Mouse (Mus musculus): ENCODE measurements around the gene Cideb. TPM values are rescaled to one million over a fixed set of nuclear protein-coding genes. Genes with fewer than 3 reads are reported as not detected.

Cideb gene
- total and polyA plus RNA-seq, 2 experiments from 2014 or later = 0.43 to 0.54 TPM

- no peak overlapping the region for H3K27ac ChIP-seq (ENCODE audit: low read depth, low read length)
- TF ChIP-seq CTCF (IDR thresholded peaks at IDR 0.05; ENCODE audit: low read depth) = no peak
- ATAC-seq (no peak), DNase-seq (no peak)
- WGBS = 86% methylated on average over 5 of the region's 5 CpGs
- no peaks in the 10 kb centered on the region for H3K9me3 ChIP-seq (ENCODE audit: low read length)
- H3K4me3 ChIP-seq (ENCODE audit: low read depth, low read length) = no peak overlapping the region
- H3K4me1 ChIP-seq (ENCODE audit: insufficient read depth) = no peaks in the 10 kb centered on the region
- H3K27me3 ChIP-seq (ENCODE audit: insufficient read depth, low read length) = no peaks in the 10 kb centered on the region
- no peaks in the 10 kb centered on the region for H3K36me3 ChIP-seq (ENCODE audit: insufficient read depth)
- H3K9ac ChIP-seq = no peak overlapping the region
- H3K4me2 ChIP-seq (ENCODE audit: low read depth) = no peak overlapping the region
Observed at GRCm38 (mm10) chr14:55707397-55707796, 50.9 kb downstream of the Cideb start.

GRCm38 (mm10) chr14:55706051-55706600 is 52.1 kb downstream of the Cideb start:
- TF ChIP-seq CTCF (IDR thresholded peaks at IDR 0.05; ENCODE audit: low read depth) = no peak
- whole genome bisulfite sequencing = 91% methylated on average over 8 of the region's 8 CpGs

More at GRCm38 (mm10) chr14:55706051-55706600, 52.1 kb downstream of the Cideb start:
- H3K4me3 ChIP-seq (ENCODE audit: low read depth, low read length) = no peak overlapping the region
- H3K27me3 ChIP-seq (ENCODE audit: insufficient read depth, low read length) = no peaks in the 10 kb centered on the region
- ATAC-seq (no peak), DNase-seq (no peak)
- no peaks in the 10 kb centered on the region for H3K9me3 ChIP-seq (ENCODE audit: low read length)
- no peak overlapping the region for H3K4me2 ChIP-seq (ENCODE audit: low read depth)
- H3K36me3 ChIP-seq (ENCODE audit: insufficient read depth) = no peaks in the 10 kb centered on the region
- H3K9ac ChIP-seq = no peak overlapping the region
- no peaks in the 10 kb centered on the region for H3K4me1 ChIP-seq (ENCODE audit: insufficient read depth)
- no peak overlapping the region for H3K27ac ChIP-seq (ENCODE audit: low read depth, low read length)

Other genes with a start within 250 kb of the Cideb start
Only the 30 nearest of the 35 such genes appear.
- gene Fitm1, start 182.8 kb downstream of the Cideb start, total RNA-seq (2014; rRNA removed) = 0.23 TPM in 1 of 2 replicates, not detected in the other
- gene Fitm1, start 182.8 kb downstream of the Cideb start, polyA plus RNA-seq (2015; fragmentation: Nextera tagmentation; extraction: Ambion mirVana) = 0.20 and 0.22 TPM in 2 replicates
- 136 and 138 TPM in 2 replicates for gene Psme1, start 180.3 kb downstream of the Cideb start, total RNA-seq (2014; rRNA removed)
- 219 and 238 TPM in 2 replicates for gene Psme1, start 180.3 kb downstream of the Cideb start, polyA plus RNA-seq (2015; fragmentation: Nextera tagmentation; extraction: Ambion mirVana)
- 25.2 and 31.5 TPM in 2 replicates for gene Emc9, start 173.2 kb downstream of the Cideb start, total RNA-seq (2014; rRNA removed)
- 53.2 and 55.6 TPM in 2 replicates for gene Emc9, start 173.2 kb downstream of the Cideb start, polyA plus RNA-seq (2015; fragmentation: Nextera tagmentation; extraction: Ambion mirVana)
- gene Psme2, start 167.3 kb downstream of the Cideb start, total RNA-seq (2014; rRNA removed) = 76.2 and 137 TPM in 2 replicates
- gene Psme2, start 167.3 kb downstream of the Cideb start, polyA plus RNA-seq (2015; fragmentation: Nextera tagmentation; extraction: Ambion mirVana) = 171 and 193 TPM in 2 replicates
- 13.5 and 24.2 TPM in 2 replicates for gene Rnf31, start 166.8 kb downstream of the Cideb start, total RNA-seq (2014; rRNA removed)
- 17.0 and 18.9 TPM in 2 replicates for gene Rnf31, start 166.8 kb downstream of the Cideb start, polyA plus RNA-seq (2015; fragmentation: Nextera tagmentation; extraction: Ambion mirVana)
- 16.8 and 18.1 TPM in 2 replicates for gene Irf9, start 154.9 kb downstream of the Cideb start, total RNA-seq (2014; rRNA removed)
- gene Irf9, start 154.9 kb downstream of the Cideb start, polyA plus RNA-seq (2015; fragmentation: Nextera tagmentation; extraction: Ambion mirVana) = 5.6 and 7.0 TPM in 2 replicates
- gene Rec8, start 140.4 kb downstream of the Cideb start, total RNA-seq (2014; rRNA removed) = 8.5 and 9.2 TPM in 2 replicates
- 5.9 and 7.2 TPM in 2 replicates for gene Rec8, start 140.4 kb downstream of the Cideb start, polyA plus RNA-seq (2015; fragmentation: Nextera tagmentation; extraction: Ambion mirVana)
- 79.8 and 92.0 TPM in 2 replicates for gene Ipo4, start 122.5 kb downstream of the Cideb start, total RNA-seq (2014; rRNA removed)
- gene Ipo4, start 122.5 kb downstream of the Cideb start, polyA plus RNA-seq (2015; fragmentation: Nextera tagmentation; extraction: Ambion mirVana) = 82.4 and 90.9 TPM in 2 replicates
- 2.1 and 6.4 TPM in 2 replicates for gene Gm49378, start 120.6 kb downstream of the Cideb start, total RNA-seq (2014; rRNA removed)
- gene Gm49378, start 120.6 kb downstream of the Cideb start, polyA plus RNA-seq (2015; fragmentation: Nextera tagmentation; extraction: Ambion mirVana) = 0.97 and 1.0 TPM in 2 replicates
- gene Tm9sf1, start 114.7 kb downstream of the Cideb start, total RNA-seq (2014; rRNA removed) = 26.5 and 33.4 TPM in 2 replicates
- 36.0 and 48.4 TPM in 2 replicates for gene Tm9sf1, start 114.7 kb downstream of the Cideb start, polyA plus RNA-seq (2015; fragmentation: Nextera tagmentation; extraction: Ambion mirVana)
- gene Tssk4, start 108.3 kb downstream of the Cideb start, total RNA-seq (2014; rRNA removed) = 0.43 and 0.46 TPM in 2 replicates
- 0.22 and 0.23 TPM in 2 replicates for gene Tssk4, start 108.3 kb downstream of the Cideb start, polyA plus RNA-seq (2015; fragmentation: Nextera tagmentation; extraction: Ambion mirVana)
- 50.8 and 51.5 TPM in 2 replicates for gene Mdp1, start 98.0 kb downstream of the Cideb start, total RNA-seq (2014; rRNA removed)
- 60.0 and 63.5 TPM in 2 replicates for gene Mdp1, start 98.0 kb downstream of the Cideb start, polyA plus RNA-seq (2015; fragmentation: Nextera tagmentation; extraction: Ambion mirVana)
- gene Gmpr2, start 86.5 kb downstream of the Cideb start, total RNA-seq (2014; rRNA removed) = 19.9 and 26.9 TPM in 2 replicates
- 37.3 and 40.9 TPM in 2 replicates for gene Gmpr2, start 86.5 kb downstream of the Cideb start, polyA plus RNA-seq (2015; fragmentation: Nextera tagmentation; extraction: Ambion mirVana)
- 132 and 192 TPM in 2 replicates for gene Nedd8, start 86.3 kb downstream of the Cideb start, total RNA-seq (2014; rRNA removed)
- gene Nedd8, start 86.3 kb downstream of the Cideb start, polyA plus RNA-seq (2015; fragmentation: Nextera tagmentation; extraction: Ambion mirVana) = 593 and 742 TPM in 2 replicates
- gene Tinf2, start 76.6 kb downstream of the Cideb start, total RNA-seq (2014; rRNA removed) = 16.9 and 26.3 TPM in 2 replicates
- 18.8 and 21.5 TPM in 2 replicates for gene Tinf2, start 76.6 kb downstream of the Cideb start, polyA plus RNA-seq (2015; fragmentation: Nextera tagmentation; extraction: Ambion mirVana)
- gene Tgm1, start 44.5 kb downstream of the Cideb start, total RNA-seq (2014; rRNA removed) = 0.05 and 0.15 TPM in 2 replicates
- gene Tgm1, start 44.5 kb downstream of the Cideb start, polyA plus RNA-seq (2015; fragmentation: Nextera tagmentation; extraction: Ambion mirVana) = 0.15 and 0.21 TPM in 2 replicates
- 72.8 and 73.3 TPM in 2 replicates for gene Rabggta, start 36.2 kb downstream of the Cideb start, total RNA-seq (2014; rRNA removed)
- gene Rabggta, start 36.2 kb downstream of the Cideb start, polyA plus RNA-seq (2015; fragmentation: Nextera tagmentation; extraction: Ambion mirVana) = 49.4 and 56.9 TPM in 2 replicates
- gene Dhrs1, start 12.8 kb downstream of the Cideb start, total RNA-seq (2014; rRNA removed) = 70.4 and 83.8 TPM in 2 replicates
- gene Dhrs1, start 12.8 kb downstream of the Cideb start, polyA plus RNA-seq (2015; fragmentation: Nextera tagmentation; extraction: Ambion mirVana) = 83.3 and 86.0 TPM in 2 replicates
- gene Nop9, start 12.8 kb downstream of the Cideb start, total RNA-seq (2014; rRNA removed) = 23.3 and 34.7 TPM in 2 replicates
- 21.4 and 25.6 TPM in 2 replicates for gene Nop9, start 12.8 kb downstream of the Cideb start, polyA plus RNA-seq (2015; fragmentation: Nextera tagmentation; extraction: Ambion mirVana)
- gene Ltb4r2, start 3.0 kb upstream of the Cideb start, total RNA-seq (2014; rRNA removed) = 0.38 TPM in 2 replicates
- gene Ltb4r2, start 3.0 kb upstream of the Cideb start, polyA plus RNA-seq (2015; fragmentation: Nextera tagmentation; extraction: Ambion mirVana) = 0.65 and 1.1 TPM in 2 replicates
- gene Ltb4r1, start 7.5 kb upstream of the Cideb start, total RNA-seq (2014; rRNA removed) = 0.38 and 0.48 TPM in 2 replicates
- 0.90 and 0.99 TPM in 2 replicates for gene Ltb4r1, start 7.5 kb upstream of the Cideb start, polyA plus RNA-seq (2015; fragmentation: Nextera tagmentation; extraction: Ambion mirVana)
- 1.6 and 3.6 TPM in 2 replicates for gene Adcy4, start 25.6 kb upstream of the Cideb start, total RNA-seq (2014; rRNA removed)
- 1.6 and 1.7 TPM in 2 replicates for gene Adcy4, start 25.6 kb upstream of the Cideb start, polyA plus RNA-seq (2015; fragmentation: Nextera tagmentation; extraction: Ambion mirVana)
- 0.46 and 0.90 TPM in 2 replicates for gene Ripk3, start 30.4 kb upstream of the Cideb start, total RNA-seq (2014; rRNA removed)
- 0.86 and 2.0 TPM in 2 replicates for gene Ripk3, start 30.4 kb upstream of the Cideb start, polyA plus RNA-seq (2015; fragmentation: Nextera tagmentation; extraction: Ambion mirVana)
- gene Nfatc4, start 64.7 kb upstream of the Cideb start, total RNA-seq (2014; rRNA removed) = 6.0 and 11.9 TPM in 2 replicates
- 3.2 and 3.9 TPM in 2 replicates for gene Nfatc4, start 64.7 kb upstream of the Cideb start, polyA plus RNA-seq (2015; fragmentation: Nextera tagmentation; extraction: Ambion mirVana)
- gene Nynrin, start 95.6 kb upstream of the Cideb start, total RNA-seq (2014; rRNA removed) = 24.2 and 28.5 TPM in 2 replicates
- gene Nynrin, start 95.6 kb upstream of the Cideb start, polyA plus RNA-seq (2015; fragmentation: Nextera tagmentation; extraction: Ambion mirVana) = 4.4 and 5.5 TPM in 2 replicates
- gene Cbln3, start 125.9 kb upstream of the Cideb start, total RNA-seq (2014; rRNA removed) = 0.29 and 0.46 TPM in 2 replicates
- gene Cbln3, start 125.9 kb upstream of the Cideb start, polyA plus RNA-seq (2015; fragmentation: Nextera tagmentation; extraction: Ambion mirVana) = 0.24 and 0.33 TPM in 2 replicates
- 13.6 and 20.0 TPM in 2 replicates for gene Khnyn, start 126.5 kb upstream of the Cideb start, total RNA-seq (2014; rRNA removed)
- gene Khnyn, start 126.5 kb upstream of the Cideb start, polyA plus RNA-seq (2015; fragmentation: Nextera tagmentation; extraction: Ambion mirVana) = 3.2 and 5.3 TPM in 2 replicates
- gene Sdr39u1, start 141.8 kb upstream of the Cideb start, total RNA-seq (2014; rRNA removed) = 96.2 and 103 TPM in 2 replicates
- gene Sdr39u1, start 141.8 kb upstream of the Cideb start, polyA plus RNA-seq (2015; fragmentation: Nextera tagmentation; extraction: Ambion mirVana) = 131 and 132 TPM in 2 replicates
- gene Cma1, start 186.2 kb upstream of the Cideb start, total RNA-seq (2014; rRNA removed) = 0.76 and 2.6 TPM in 2 replicates
- gene Cma1, start 186.2 kb upstream of the Cideb start, polyA plus RNA-seq (2015; fragmentation: Nextera tagmentation; extraction: Ambion mirVana) = 3.7 and 4.4 TPM in 2 replicates
- gene Cma2, start 192.5 kb upstream of the Cideb start, total RNA-seq (2014; rRNA removed) = not detected in 2 replicates
- not detected in 2 replicates for gene Cma2, start 192.5 kb upstream of the Cideb start, polyA plus RNA-seq (2015; fragmentation: Nextera tagmentation; extraction: Ambion mirVana)